Mouse (Mus musculus) embryonic fibroblast, embryonic 13.5 days (primary cell): ENCODE measurements around the gene Dpm3. TPM values are rescaled to one million over a fixed set of nuclear protein-coding genes. Genes with fewer than 3 reads are reported as not detected.

Experiments used
- H3K27ac ChIP-seq: 2 replicates; pipeline ENCODE4 v1.5.1; 2012; ENCODE audit warnings: low read length, control low read depth, inconsistent platforms; ENCODE audit not compliant: insufficient read depth
- H3K4me1 ChIP-seq: 2 replicates; pipeline ENCODE4 v1.6.1; 2011; ENCODE audit warnings: low read length; ENCODE audit not compliant: control insufficient read depth, insufficient read depth
- H3K4me3 ChIP-seq: 2 replicates; pipeline ENCODE4 v1.5.1; 2011; ENCODE audit warnings: mild to moderate bottlenecking, control low read depth, low read length; ENCODE audit not compliant: insufficient read depth
- CTCF ChIP-seq: IDR thresholded peaks from 2 replicates; pipeline ENCODE4 v1.5.1; 2011; ENCODE audit warnings: mild to moderate bottlenecking, control low read depth, low read length, moderate library complexity, borderline replicate concordance; ENCODE audit not compliant: insufficient read depth
- POLR2A ChIP-seq: IDR thresholded peaks from 2 replicates; pipeline ENCODE4 v1.6.1; 2011; ENCODE audit warnings: low read depth, mild to moderate bottlenecking, control low read depth, low read length, moderate library complexity
- polyA plus RNA-seq: library from polyadenylated mRNA; stranded (reverse); fragments of >200 nt; gene quantifications from 2 replicates; pipeline ENCODE4 v1.2.4, GENCODE M21; 2011; ENCODE audit warnings: low read depth; ENCODE audit not compliant: missing spikeins, insufficient read length

Gene Dpm3
- polyA plus RNA-seq, 1 experiment: 51.3 TPM

DNA sequence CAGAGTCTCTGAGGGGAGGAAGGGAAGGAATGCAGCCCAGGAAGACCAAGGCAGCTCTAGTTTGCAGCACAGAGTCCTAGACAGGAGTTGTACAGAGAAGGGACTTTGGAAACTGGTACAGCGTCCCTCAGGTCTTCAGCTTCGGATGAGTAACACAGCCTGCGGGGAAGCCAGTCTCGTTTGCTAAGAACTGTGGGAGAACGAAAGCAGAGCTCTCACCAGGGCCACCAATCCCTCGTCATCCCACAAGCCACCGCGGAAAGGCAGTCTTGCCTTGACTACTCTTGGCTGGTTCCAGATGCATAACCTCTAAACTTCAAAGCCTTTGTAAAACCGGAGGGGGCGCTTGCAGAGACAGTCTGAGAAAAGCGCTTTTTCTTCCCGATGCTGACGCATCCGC lies 40.3 kb downstream of the Dpm3 start:
- H3K27ac ChIP-seq: no peak overlapping the region; the same call in 1 of the 2 replicates
- H3K4me1 ChIP-seq: peaks cover 7% of the 10 kb centered on the region; the same call in 1 of the 2 replicates
- no peak overlapping the region for H3K4me3 ChIP-seq
- TF ChIP-seq CTCF (no peak), POLR2A (0 out of 2 replicates have a peak, but pooled peaks have one; percentile 24)

- H3K4me3 ChIP-seq: no peak overlapping the region
- TF ChIP-seq CTCF (no peak), POLR2A (no peak)
- H3K4me1 ChIP-seq: peaks cover 7% of the 10 kb centered on the region; the same call in 1 of the 2 replicates
- no peak overlapping the region for H3K27ac ChIP-seq
These were observed 40.9 kb downstream of the Dpm3 start for GRCm38 (mm10) chr3:89300071-89300470.

DNA sequence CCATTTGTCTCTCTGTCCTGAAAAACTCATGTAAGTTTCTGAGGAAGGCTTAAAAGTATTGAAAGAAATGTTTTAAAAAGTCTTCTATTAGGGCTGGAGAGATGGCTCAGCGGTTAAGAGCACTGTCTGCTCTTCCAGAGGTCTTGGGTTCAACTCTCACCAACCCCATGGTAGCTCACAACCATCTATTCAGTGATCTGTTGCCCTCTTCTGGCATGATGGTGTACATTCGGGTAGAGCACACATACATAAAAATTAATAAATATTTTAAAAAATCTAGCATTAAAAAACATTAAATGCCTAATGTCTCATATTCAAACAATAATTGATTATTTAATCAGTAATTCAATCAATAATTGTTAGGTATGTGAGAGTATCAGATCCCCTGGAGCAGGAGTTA lies 41.4 kb downstream of the Dpm3 start:
- TF ChIP-seq CTCF (no peak), POLR2A (no peak)

DNA sequence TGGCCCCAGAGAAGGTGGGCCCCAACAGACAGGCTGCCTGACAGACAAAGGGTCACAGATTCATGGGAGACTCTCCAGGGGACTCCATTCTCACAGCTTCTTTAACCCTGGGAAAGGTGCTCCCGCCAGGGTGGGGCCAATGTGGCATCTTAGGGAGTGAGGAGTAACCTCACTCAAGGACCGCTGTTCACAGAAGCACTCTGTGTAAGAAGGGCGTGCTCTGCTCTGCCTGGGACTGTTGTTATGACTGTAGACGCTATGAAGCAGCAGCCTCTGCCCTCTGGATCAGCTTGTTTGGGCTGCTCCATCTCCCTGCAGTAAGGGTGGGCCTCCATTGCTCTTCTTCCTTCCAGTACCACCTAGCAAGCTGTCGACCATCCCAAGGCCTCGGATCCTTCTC lies 45.3 kb downstream of the Dpm3 start:
- no peak for TF ChIP-seq CTCF
- no peak for TF ChIP-seq POLR2A
- H3K4me1 ChIP-seq: 0 out of 2 replicates have a peak, but pooled peaks cover 4% of the 10 kb centered on the region
- H3K27ac ChIP-seq: no peak overlapping the region
- H3K4me3 ChIP-seq: no peak overlapping the region

More for the DNA sequence above, 41.4 kb downstream of the Dpm3 start:
- Histone ChIP-seq H3K27ac (no peak overlapping the region), H3K4me3 (no peak overlapping the region), H3K4me1 (peaks cover 7% of the 10 kb centered on the region; the same call in 1 of the 2 replicates)

DNA sequence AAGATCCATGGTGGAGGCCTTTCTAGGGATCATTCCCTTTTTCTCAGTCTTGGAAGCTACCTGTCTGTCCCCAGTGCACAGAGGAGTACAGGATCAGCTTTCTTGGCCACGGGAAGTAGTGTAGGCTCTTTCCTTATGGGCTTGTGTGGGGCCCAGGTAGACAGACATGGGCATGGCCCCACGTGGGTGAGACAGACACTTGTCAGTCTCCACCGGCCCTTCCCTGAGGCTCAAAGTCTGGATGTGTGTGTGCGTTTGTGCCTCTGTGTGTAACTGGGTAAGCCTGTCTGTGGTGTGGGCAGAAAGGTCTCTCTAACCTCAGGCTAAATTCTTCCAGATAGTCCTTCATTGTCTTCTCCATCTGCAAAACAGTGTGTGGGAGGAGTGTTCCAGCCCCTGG lies 45.9 kb downstream of the Dpm3 start:
- Histone ChIP-seq H3K4me3 (no peak overlapping the region), H3K4me1 (0 out of 2 replicates have a peak, but pooled peaks cover 2% of the 10 kb centered on the region), H3K27ac (no peak overlapping the region)
- TF ChIP-seq POLR2A (no peak), CTCF (no peak)

DNA sequence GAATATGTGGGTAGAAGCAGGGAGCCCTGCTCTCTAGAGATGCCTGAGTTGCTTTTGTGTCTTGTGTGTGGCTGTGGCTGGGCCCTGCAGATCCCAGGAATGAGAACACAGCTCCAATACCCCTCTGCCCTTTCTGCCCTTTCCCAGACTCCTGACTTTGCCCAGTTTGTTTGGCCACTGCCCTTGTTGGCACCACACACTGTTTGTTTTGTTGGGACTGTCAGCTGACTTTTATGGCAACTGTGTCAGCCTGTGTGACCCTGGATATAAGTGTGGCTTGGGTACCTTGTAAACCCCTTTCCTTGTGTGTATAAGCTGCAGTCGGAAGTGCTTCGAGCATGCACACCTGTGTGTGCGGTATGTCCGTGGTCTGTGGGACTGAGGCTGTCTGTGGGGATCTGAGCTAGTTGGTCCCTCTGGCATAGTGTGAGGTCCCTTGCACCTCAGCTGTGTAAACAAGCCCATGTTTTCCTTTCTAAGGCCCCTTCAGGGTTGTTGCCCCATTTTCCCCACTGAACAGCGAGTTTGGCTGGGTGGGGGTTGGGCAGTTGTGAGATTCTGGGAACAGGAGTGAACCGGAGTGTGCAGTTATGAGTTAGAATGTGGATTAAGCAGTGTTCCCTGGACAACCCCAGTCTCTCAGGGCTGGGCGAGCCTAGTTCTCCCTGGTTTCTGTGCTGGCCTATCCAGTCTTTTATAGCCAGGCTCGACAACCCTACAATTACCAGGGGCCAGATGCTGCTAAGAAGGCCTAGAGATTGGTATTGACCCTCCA lies 46.6 kb downstream of the Dpm3 start:
- Histone ChIP-seq H3K4me1 (no peaks in the 10 kb centered on the region), H3K4me3 (no peak overlapping the region), H3K27ac (no peak overlapping the region)
- no peak for TF ChIP-seq POLR2A
- no peak for TF ChIP-seq CTCF

- Histone ChIP-seq H3K4me3 (no peak overlapping the region), H3K4me1 (no peaks in the 10 kb centered on the region), H3K27ac (no peak overlapping the region)
- TF ChIP-seq POLR2A: no peak
- peak; percentile 58; the same call in 1 of the 2 replicates for TF ChIP-seq CTCF
These were observed 48.9 kb downstream of the Dpm3 start for GRCm38 (mm10) chr3:89308089-89308488.

DNA sequence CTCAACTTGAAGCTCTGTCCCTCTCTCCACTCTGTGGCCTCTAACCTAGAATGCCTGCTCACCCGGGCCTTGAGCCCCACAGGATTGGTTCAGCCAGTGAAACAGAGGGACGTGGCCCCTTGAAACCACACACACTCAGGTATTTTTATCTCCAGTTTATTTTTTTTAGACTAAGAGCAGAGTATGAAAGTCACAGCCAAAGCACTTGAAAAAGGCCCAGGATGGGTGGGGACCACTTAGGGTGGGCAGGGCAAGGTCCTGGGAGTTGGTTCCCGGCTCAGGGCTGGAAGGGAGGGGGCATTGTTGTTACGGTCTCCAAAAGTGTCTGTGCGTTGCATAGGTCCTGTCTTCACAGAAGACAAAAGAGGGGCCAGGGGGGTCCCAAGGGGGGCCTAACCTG lies 55.2 kb downstream of the Dpm3 start:
- H3K4me3 ChIP-seq: no peak overlapping the region
- no peak overlapping the region for H3K27ac ChIP-seq
- H3K4me1 ChIP-seq: no peaks in the 10 kb centered on the region
- no peak for TF ChIP-seq POLR2A
- no peak for TF ChIP-seq CTCF

GRCm38 (mm10) chr3:89314791-89315190 lies 55.6 kb downstream of the Dpm3 start:
- no peaks in the 10 kb centered on the region for H3K4me1 ChIP-seq
- no peak overlapping the region for H3K27ac ChIP-seq
- no peak overlapping the region for H3K4me3 ChIP-seq
- TF ChIP-seq POLR2A: no peak
- no peak for TF ChIP-seq CTCF

- Histone ChIP-seq H3K4me1 (no peaks in the 10 kb centered on the region), H3K27ac (no peak overlapping the region), H3K4me3 (no peak overlapping the region)
- TF ChIP-seq CTCF: peak; percentile 93
- peak; percentile 24; the same call in 1 of the 2 replicates for TF ChIP-seq POLR2A
These were observed 56.2 kb downstream of the Dpm3 start for GRCm38 (mm10) chr3:89315195-89315929.
